Mouse (Mus musculus) kidney, adult 2 months (tissue): ENCODE measurements around the gene Lpcat4.
"Not testable (repeated sequence)": the region's sequence is repeated elsewhere in the genome, so short reads cannot be mapped to it uniquely, and the experiment has no call there.

ENCODE experiments used
- CTCF ChIP-seq: fragments of 200-500 bp; conservative IDR thresholded peaks from 2 replicates; pipeline ENCODE4 v1.5.1; 2011; ENCODE audit warnings: low read depth, mild to moderate bottlenecking, control low read depth, low read length, moderate library complexity, mixed read lengths; ENCODE audit not compliant: insufficient read depth, insufficient read length
- POLR2A ChIP-seq: fragments of 200-500 bp; IDR thresholded peaks from one replicate; pipeline ENCODE4 v1.6.1; 2011; ENCODE audit warnings: low read depth, low read length, control low read depth

DNA sequence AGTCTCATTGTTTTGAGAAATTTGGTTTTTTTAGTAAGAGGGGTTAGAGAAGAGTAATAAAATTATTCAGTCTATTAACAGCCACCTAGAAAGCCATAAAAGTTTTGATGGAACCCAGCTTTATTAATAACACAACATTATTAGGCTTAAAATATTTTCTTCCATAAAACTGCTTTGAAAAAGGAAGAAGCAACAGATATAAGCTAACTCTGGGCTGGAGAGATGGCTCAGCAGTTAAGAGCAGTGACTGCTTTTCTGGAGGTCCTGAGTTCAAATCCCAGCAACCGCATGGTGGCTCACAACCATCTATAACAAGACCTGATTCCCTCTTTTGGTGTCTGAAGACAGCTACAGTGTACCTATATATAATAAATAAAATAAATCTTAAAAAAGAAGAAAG is 46.8 kb downstream of the Lpcat4 start:
- not testable (repeated sequence) for TF ChIP-seq CTCF, POLR2A
